Mouse (Mus musculus) bone marrow, adult 2 months (tissue): Measurements from ENCODE around the gene Proser2.

Experiments
- CTCF ChIP-seq: fragments of 200-500 bp; IDR thresholded peaks from 2 replicates; pipeline ENCODE4 v1.5.1; 2011; ENCODE audit warnings: low read length, control low read depth; ENCODE audit not compliant: control insufficient read depth, insufficient read depth
- POLR2A ChIP-seq: fragments of 200-500 bp; IDR thresholded peaks from 2 replicates; pipeline ENCODE4 v1.6.1; 2011; ENCODE audit warnings: low read depth, mild to moderate bottlenecking, control low read depth, low read length, borderline replicate concordance; ENCODE audit not compliant: control insufficient read depth

- TF ChIP-seq POLR2A (no peak), CTCF (no peak)
Observed at GRCm38 (mm10) chr2:6085622-6086530, 44.1 kb downstream of the Proser2 start.
